Mouse (Mus musculus) forebrain, embryonic 10.5 days (tissue): Measurements from ENCODE around the gene Zfp184. TPM values are rescaled to one million over a fixed set of nuclear protein-coding genes. Genes with fewer than 3 reads are reported as not detected.

ENCODE experiments used
- DNase-seq: peaks from one replicate; pipeline ENCODE4 v3.0.0-alpha.2; 2017; ENCODE audit warnings: low spot score; ENCODE audit errors: extremely low spot score
- H3K27ac ChIP-seq: fragments of 300-500 bp; sonication (generic); 2 replicates; pipeline ENCODE4 v1.5.1; 2016; ENCODE audit warnings: mild to moderate bottlenecking
- H3K27me3 ChIP-seq: fragments of 300-500 bp; sonication (generic); 2 replicates; pipeline ENCODE4 v1.6.1; 2016; ENCODE audit warnings: mild to moderate bottlenecking; ENCODE audit not compliant: poor library complexity, severe bottlenecking
- H3K36me3 ChIP-seq: fragments of 300-500 bp; sonication (generic); replicated peaks from 2 replicates; pipeline ENCODE4 v1.6.1; 2016; ENCODE audit warnings: mild to moderate bottlenecking, moderate library complexity
- H3K4me1 ChIP-seq: fragments of 300-500 bp; sonication (generic); 2 replicates; pipeline ENCODE4 v1.6.1; 2016
- H3K4me3 ChIP-seq: fragments of 300-500 bp; sonication (generic); 2 replicates; pipeline ENCODE4 v1.5.1; 2016; ENCODE audit warnings: mild to moderate bottlenecking, moderate library complexity
- H3K9me3 ChIP-seq: fragments of 300-500 bp; sonication (generic); 2 replicates; pipeline ENCODE4 v1.6.1; 2016; ENCODE audit warnings: mild to moderate bottlenecking, moderate library complexity
- WGBS: fragments of 180-500 bp; shearing (Covaris S2); methylation state at CpG from one replicate; pipeline ENCODE4 v1.1.7; 2016; 5-methylcytosine and 5-hydroxymethylcytosine counted together
- polyA plus RNA-seq: library from polyadenylated mRNA; unstranded; fragments of >200 nt; fragmentation: Nextera tagmentation; extraction: Ambion mirVana; gene quantifications from 2 replicates; pipeline ENCODE4 v1.2.1, GENCODE M21; 2016

The Zfp184 gene
- polyA plus RNA-seq, 1 experiment from 2014 or later: 24.3 TPM

- Histone ChIP-seq H3K4me1 (peaks cover 37% of the 10 kb centered on the region), H3K4me3 (peak overlapping the region; percentile 58), H3K27me3 (peaks cover 82% of the 10 kb centered on the region), H3K36me3 (no peaks in the 10 kb centered on the region), H3K27ac (no peak overlapping the region), H3K9me3 (no peaks in the 10 kb centered on the region)
- DNase-seq: no peak
- under 1% methylated on average over 21 of the region's 21 CpGs for WGBS
These were observed 52.4 kb downstream of the Zfp184 start for GRCm38 (mm10) chr13:21997201-21997820.

DNA sequence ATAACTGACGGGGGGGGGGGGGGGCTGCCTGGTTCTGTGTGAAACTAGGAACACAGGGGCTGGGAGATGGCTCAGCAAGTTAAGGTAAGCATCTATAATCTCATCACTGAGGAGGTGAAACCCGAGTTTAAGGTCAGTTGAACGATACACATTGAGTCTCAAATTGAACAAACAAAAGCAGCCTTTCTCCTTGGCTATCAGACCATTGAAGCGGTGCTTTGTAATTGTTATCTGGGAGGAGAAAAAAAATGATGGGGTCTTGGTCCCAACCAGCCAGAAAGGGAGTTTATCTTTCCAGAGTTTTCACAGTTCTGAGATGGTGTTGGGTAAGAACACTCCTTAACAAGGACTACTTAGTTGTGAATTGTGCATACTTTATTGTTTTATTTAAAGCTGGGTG lies 52.9 kb downstream of the Zfp184 start:
- Histone ChIP-seq H3K27me3 (peaks cover 84% of the 10 kb centered on the region), H3K4me3 (peak overlapping the region; percentile 58), H3K9me3 (no peaks in the 10 kb centered on the region), H3K36me3 (no peaks in the 10 kb centered on the region), H3K27ac (no peak overlapping the region), H3K4me1 (peaks cover 37% of the 10 kb centered on the region)
- no peak for DNase-seq
- WGBS: 4% methylated on average over 4 of the region's 4 CpGs

DNA sequence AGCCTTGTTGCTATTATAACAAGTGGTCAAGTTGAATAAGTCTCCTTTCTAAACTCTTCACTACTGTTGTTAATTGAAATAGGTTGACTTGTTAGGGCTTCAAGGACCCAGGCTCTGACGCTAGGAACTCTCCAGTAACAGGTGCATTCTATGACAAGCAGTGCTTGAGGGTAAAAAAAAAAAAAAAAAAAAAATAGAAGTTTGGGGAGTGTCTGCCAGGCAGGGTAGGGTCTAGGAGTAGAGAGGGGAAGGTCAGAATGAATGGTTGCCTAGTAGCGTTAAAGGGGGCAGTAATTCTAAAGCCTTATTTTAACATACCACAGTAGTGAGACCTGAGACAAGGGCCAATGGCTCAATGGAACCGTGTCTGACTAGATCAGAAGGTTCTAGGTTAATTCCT lies 53.5 kb downstream of the Zfp184 start:
- DNase-seq: no peak
- 22% methylated on average over 3 of the region's 3 CpGs for WGBS
- H3K4me3 ChIP-seq: no peak overlapping the region

GRCm38 (mm10) chr13:21999147-21999546 lies 54.3 kb downstream of the Zfp184 start:
- WGBS: 40% methylated on average over 4 of the region's 4 CpGs
- Histone ChIP-seq H3K36me3 (no peaks in the 10 kb centered on the region), H3K27me3 (peaks cover 90% of the 10 kb centered on the region), H3K9me3 (no peaks in the 10 kb centered on the region), H3K4me3 (no peak overlapping the region), H3K27ac (no peak overlapping the region), H3K4me1 (peaks cover 37% of the 10 kb centered on the region)
- no peak for DNase-seq

More for the DNA sequence above, 53.5 kb downstream of the Zfp184 start:
- no peaks in the 10 kb centered on the region for H3K36me3 ChIP-seq
- no peaks in the 10 kb centered on the region for H3K9me3 ChIP-seq
- H3K27me3 ChIP-seq: peaks cover 87% of the 10 kb centered on the region
- H3K27ac ChIP-seq: no peak overlapping the region
- H3K4me1 ChIP-seq: peaks cover 37% of the 10 kb centered on the region

- no peaks in the 10 kb centered on the region for H3K9me3 ChIP-seq
- no peak for DNase-seq
- peaks cover 27% of the 10 kb centered on the region for H3K4me1 ChIP-seq
- peaks cover 100% of the 10 kb centered on the region for H3K27me3 ChIP-seq
- H3K27ac ChIP-seq: no peak overlapping the region
- no peaks in the 10 kb centered on the region for H3K36me3 ChIP-seq
- WGBS: 56% methylated on average over 2 of the region's 2 CpGs
- H3K4me3 ChIP-seq: no peak overlapping the region
These were observed 56.5 kb downstream of the Zfp184 start for GRCm38 (mm10) chr13:22001346-22001745.

- Histone ChIP-seq H3K27ac (no peak overlapping the region), H3K4me1 (peaks cover 28% of the 10 kb centered on the region), H3K36me3 (no peaks in the 10 kb centered on the region), H3K4me3 (no peak overlapping the region), H3K9me3 (no peaks in the 10 kb centered on the region), H3K27me3 (peaks cover 100% of the 10 kb centered on the region)
- no peak for DNase-seq
- 23% methylated on average over 5 of the region's 5 CpGs for WGBS
These were observed 56.9 kb downstream of the Zfp184 start for GRCm38 (mm10) chr13:22001823-22002222.

DNA sequence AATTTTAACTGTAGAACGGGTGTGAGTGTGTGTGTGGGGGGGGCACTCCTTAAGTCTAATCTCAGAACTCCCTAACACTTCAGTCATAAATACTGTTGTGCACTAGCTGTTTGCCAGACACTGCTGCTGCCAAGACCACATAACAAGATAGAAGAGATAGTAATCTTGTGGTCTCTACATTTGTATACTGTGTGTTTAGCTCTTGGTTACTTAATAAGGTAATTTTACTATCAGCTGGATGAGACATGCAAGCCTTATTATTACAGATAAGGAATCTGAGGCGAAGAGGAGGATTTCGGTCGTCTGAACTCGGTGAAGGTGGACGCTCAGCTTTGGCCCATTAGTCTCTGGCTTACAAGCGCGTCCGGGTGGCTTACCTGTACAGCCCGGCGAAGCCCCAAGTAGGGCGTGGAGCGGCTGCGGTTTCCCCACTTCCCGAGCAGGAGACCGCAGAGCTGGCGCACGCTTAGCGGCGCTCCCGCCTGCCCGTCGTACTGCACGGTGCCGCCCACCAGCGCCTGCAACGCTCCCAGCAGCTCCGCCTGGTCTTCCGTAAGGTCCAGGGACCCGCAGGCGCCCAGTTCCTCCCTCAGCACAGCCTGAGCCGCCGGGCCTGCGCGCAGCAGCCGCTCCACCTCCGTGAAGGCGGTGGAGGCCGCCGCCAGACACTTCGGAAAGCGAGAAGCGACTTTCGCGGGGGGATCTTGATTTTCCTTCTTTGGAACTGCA lies 60.9 kb downstream of the Zfp184 start:
- WGBS: under 1% methylated on average over 45 of the region's 45 CpGs
- Histone ChIP-seq H3K4me1 (peaks cover 21% of the 10 kb centered on the region), H3K27me3 (peaks cover 100% of the 10 kb centered on the region), H3K27ac (no peak overlapping the region), H3K36me3 (no peaks in the 10 kb centered on the region), H3K9me3 (no peaks in the 10 kb centered on the region), H3K4me3 (peak overlapping the region; percentile 66)
- DNase-seq: peak; percentile 42

GRCm38 (mm10) chr13:22006334-22007120 lies 61.6 kb downstream of the Zfp184 start:
- Histone ChIP-seq H3K27me3 (peaks cover 100% of the 10 kb centered on the region), H3K9me3 (no peaks in the 10 kb centered on the region), H3K36me3 (no peaks in the 10 kb centered on the region), H3K4me3 (peak overlapping the region; percentile 66), H3K4me1 (peaks cover 21% of the 10 kb centered on the region), H3K27ac (no peak overlapping the region)
- WGBS: under 1% methylated on average over 38 of the region's 38 CpGs
- peak; percentile 72 for DNase-seq

DNA sequence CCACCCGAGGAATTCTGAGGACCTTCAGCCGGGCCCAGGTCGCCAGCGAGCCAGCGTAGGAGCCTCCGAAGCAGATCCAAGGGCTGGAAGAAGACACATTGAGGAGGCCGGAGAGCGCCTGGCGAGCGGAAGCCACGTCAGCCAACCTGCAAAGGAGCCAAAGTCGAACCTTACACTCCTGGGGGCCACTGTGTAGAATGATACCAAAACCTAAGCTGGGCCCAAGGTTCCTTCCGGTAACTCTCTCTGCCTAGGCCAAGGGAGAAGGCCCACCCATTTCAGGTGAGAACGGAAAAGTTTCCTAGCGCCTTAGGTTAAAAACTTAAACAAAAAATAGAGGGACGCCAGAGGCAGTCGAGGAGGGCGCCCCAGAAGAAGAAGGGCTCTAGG lies 62.2 kb downstream of the Zfp184 start:
- H3K4me3 ChIP-seq: peak overlapping the region; percentile 66
- DNase-seq: no peak
- no peaks in the 10 kb centered on the region for H3K36me3 ChIP-seq
- peaks cover 21% of the 10 kb centered on the region for H3K4me1 ChIP-seq
- 2% methylated on average over 18 of the region's 18 CpGs for WGBS
- H3K9me3 ChIP-seq: no peaks in the 10 kb centered on the region
- no peak overlapping the region for H3K27ac ChIP-seq
- peaks cover 100% of the 10 kb centered on the region for H3K27me3 ChIP-seq

DNA sequence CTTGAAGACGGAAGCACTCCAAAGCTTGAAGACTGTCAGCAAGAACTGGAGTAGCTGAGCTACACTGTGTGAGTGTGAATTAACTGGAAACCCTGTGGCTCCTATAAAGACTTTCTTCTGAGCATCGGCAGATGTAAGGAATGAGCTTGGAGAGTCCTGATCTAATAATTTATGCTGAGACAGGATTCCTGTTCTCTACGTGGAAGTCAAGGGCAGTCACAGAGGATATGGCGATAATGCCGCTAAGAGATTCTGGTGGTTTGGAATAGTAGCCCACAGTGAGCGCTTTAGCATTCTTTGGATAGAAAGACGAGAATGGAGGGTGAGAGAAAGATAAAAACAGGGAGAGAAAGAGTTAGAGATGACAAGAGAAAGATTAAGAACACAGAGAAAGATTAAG lies 63.0 kb downstream of the Zfp184 start:
- H3K36me3 ChIP-seq: no peaks in the 10 kb centered on the region
- WGBS: 54% methylated on average over 7 of the region's 7 CpGs

GRCm38 (mm10) chr13:22008707-22009106 lies 63.8 kb downstream of the Zfp184 start:
- Histone ChIP-seq H3K4me3 (no peak overlapping the region), H3K27ac (no peak overlapping the region), H3K36me3 (no peaks in the 10 kb centered on the region), H3K9me3 (no peaks in the 10 kb centered on the region), H3K27me3 (peaks cover 100% of the 10 kb centered on the region), H3K4me1 (peaks cover 22% of the 10 kb centered on the region)
- WGBS: 76% methylated on average over 3 of the region's 3 CpGs
- DNase-seq: no peak

More for the DNA sequence above, 63.0 kb downstream of the Zfp184 start:
- H3K4me3 ChIP-seq: no peak overlapping the region
- no peaks in the 10 kb centered on the region for H3K9me3 ChIP-seq
- peaks cover 100% of the 10 kb centered on the region for H3K27me3 ChIP-seq
- DNase-seq: no peak
- no peak overlapping the region for H3K27ac ChIP-seq
- peaks cover 21% of the 10 kb centered on the region for H3K4me1 ChIP-seq

DNA sequence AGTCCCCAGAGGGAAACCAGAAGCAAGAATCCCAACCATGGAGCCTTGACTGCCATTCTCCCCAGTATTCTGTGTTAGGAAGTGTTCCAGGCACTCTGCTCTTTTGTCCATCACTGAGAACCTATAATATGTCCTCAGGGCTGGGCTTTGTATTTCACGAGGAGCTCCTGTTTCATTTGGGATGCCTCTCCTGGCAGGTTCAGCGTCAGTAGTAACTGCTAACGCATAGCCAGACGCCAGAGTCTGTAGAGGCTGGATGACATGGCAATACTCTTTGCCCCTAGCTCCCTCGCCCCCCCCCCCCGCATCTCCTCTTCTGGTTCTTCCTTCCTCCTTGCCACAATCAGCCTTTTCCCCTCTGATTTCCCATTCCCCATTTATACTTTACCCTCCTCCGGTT lies 64.7 kb downstream of the Zfp184 start, which contains the start of gene Prss16:
Gene Prss16, minus strand, starts transcription at position 101 of the 400 bp plus-strand sequence.
- Histone ChIP-seq H3K27me3 (peaks cover 100% of the 10 kb centered on the region), H3K4me3 (no peak within 1 kb of the TSS), H3K27ac (no peak within 1 kb of the TSS), H3K9me3 (no peaks in the 10 kb centered on the region), H3K36me3 (no peaks in the 10 kb centered on the region), H3K4me1 (peaks cover 31% of the 10 kb centered on the region)
- DNase-seq: no peak
- 42% methylated on average over 7 of the region's 7 CpGs for WGBS
